32 mouse cellular contexts compared by ENCODE assay signal in genomic region chr15:97674423-97674822, GRCm38 (mm10). TPM values are rescaled to one million over a fixed set of nuclear protein-coding genes. Genes with fewer than 3 reads are reported as not detected.
"Had no signal": no experiment of that assay in that cellular context is flagged by ENCODE, and none has a peak within 500 bp of the region (broad histone marks: within the 10 kb centered on the region; RNA-seq: fewer than 3 reads in every experiment).

No protein-coding gene starts in this region.

- ATAC-seq: liver, embryonic 12.5 days; liver, postnatal 0 days; lung, postnatal 0 days; midbrain, embryonic 13.5 days; midbrain, embryonic 15.5 days; midbrain, embryonic 16.5 days had no signal

- H3K4me3 ChIP-seq: limb, embryonic 10.5 days; limb, embryonic 12.5 days; limb, embryonic 13.5 days; limb, embryonic 15.5 days; liver, embryonic 12.5 days; liver, embryonic 13.5 days; liver, embryonic 15.5 days; lung, embryonic 15.5 days; megakaryocyte, embryonic 14.5 days; midbrain, embryonic 10.5 days; midbrain, embryonic 12.5 days; midbrain, embryonic 13.5 days; midbrain, embryonic 15.5 days; myocyte; neural tube, embryonic 12.5 days had no signal

- H3K4me1 ChIP-seq: limb, embryonic 13.5 days; limb, embryonic 15.5 days; liver, embryonic 12.5 days; liver, embryonic 13.5 days; liver, embryonic 15.5 days; lung, embryonic 15.5 days had no signal

- H3K9ac ChIP-seq: limb, embryonic 12.5 days; limb, embryonic 13.5 days; limb, embryonic 15.5 days; liver, embryonic 12.5 days; liver, embryonic 13.5 days; liver, embryonic 14.5 days; liver, embryonic 15.5 days; liver, postnatal 0 days; lung, embryonic 14.5 days; lung, embryonic 15.5 days; midbrain, embryonic 12.5 days; midbrain, embryonic 13.5 days; midbrain, embryonic 15.5 days; neural tube, embryonic 12.5 days had no signal

- H3K27ac ChIP-seq: limb, embryonic 10.5 days; limb, embryonic 12.5 days; limb, embryonic 13.5 days; limb, embryonic 15.5 days; liver, embryonic 12.5 days; liver, embryonic 13.5 days; liver, embryonic 14.5 days; liver, embryonic 15.5 days; lung, embryonic 15.5 days; macrophage; midbrain, embryonic 10.5 days; midbrain, embryonic 12.5 days; midbrain, embryonic 13.5 days; midbrain, embryonic 15.5 days; neural tube, embryonic 12.5 days had no signal

- DNase-seq: left cerebral cortex, postnatal 4 days; liver; liver, embryonic 13.5 days; liver, postnatal 0 days; lung, adult 18-20 months; lung, adult 2 months; lung, embryonic 14.5 days; lung, postnatal 10 days; lung, postnatal 14 days; lung, postnatal 36 days; lung, postnatal 4 days; midbrain, embryonic 14.5 days had no signal

- H3K4me2 ChIP-seq: limb, embryonic 12.5 days; limb, embryonic 13.5 days; limb, embryonic 15.5 days; liver, embryonic 11.5 days; liver, embryonic 12.5 days; liver, embryonic 13.5 days; liver, embryonic 15.5 days; lung, embryonic 14.5 days; lung, embryonic 15.5 days; midbrain, embryonic 11.5 days; midbrain, embryonic 12.5 days; midbrain, embryonic 13.5 days; midbrain, embryonic 15.5 days; neural tube, embryonic 12.5 days had no signal

- H3K9me3 ChIP-seq: limb, embryonic 10.5 days; limb, embryonic 12.5 days; limb, embryonic 13.5 days; limb, embryonic 15.5 days; liver, embryonic 12.5 days; liver, embryonic 13.5 days; liver, embryonic 15.5 days; lung, embryonic 15.5 days; midbrain, embryonic 10.5 days; midbrain, embryonic 12.5 days; midbrain, embryonic 13.5 days; midbrain, embryonic 15.5 days; neural tube, embryonic 12.5 days had no signal

- H3K27me3 ChIP-seq: limb, embryonic 12.5 days; limb, embryonic 13.5 days; limb, embryonic 15.5 days; liver, embryonic 12.5 days; liver, embryonic 13.5 days; liver, embryonic 15.5 days; lung, embryonic 15.5 days; midbrain, embryonic 12.5 days; midbrain, embryonic 13.5 days; midbrain, embryonic 15.5 days; neural tube, embryonic 12.5 days had no signal

RNA-seq across cellular contexts. Expression of gene Endou, which starts 56.7 kb away (rescaled TPM):
- polyA plus RNA-seq: liver, embryonic 11.5 days; liver, embryonic 12.5 days; liver, embryonic 13.5 days; lung, embryonic 14.5 days had no signal
